Mouse (Mus musculus) adrenal gland (tissue): ENCODE results near the gene Lrrc37a.
"Not testable (repeated sequence)": the region's sequence is repeated elsewhere in the genome, so short reads cannot be mapped to it uniquely, and the experiment has no call there.

Source experiments
- intact Hi-C: fragments of 180-260 bp; cut with DNase I; formaldehyde crosslinking; loops from one replicate; pipeline ENCODE4 v1.15.1; 2025
- long read RNA-seq, 2 experiments: library from polyadenylated mRNA; unstranded; transcript quantifications; one replicate each; pipeline ENCODE4 v2.0.0; 2020; ENCODE audit warnings: borderline replicate concordance in 1 of 2; ENCODE audit not compliant: insufficient replicate concordance in 1 of 2

The Lrrc37a gene
- long read RNA-seq, experiment 1 = 0 reads
- long read RNA-seq, experiment 2 = 0 reads

DNA sequence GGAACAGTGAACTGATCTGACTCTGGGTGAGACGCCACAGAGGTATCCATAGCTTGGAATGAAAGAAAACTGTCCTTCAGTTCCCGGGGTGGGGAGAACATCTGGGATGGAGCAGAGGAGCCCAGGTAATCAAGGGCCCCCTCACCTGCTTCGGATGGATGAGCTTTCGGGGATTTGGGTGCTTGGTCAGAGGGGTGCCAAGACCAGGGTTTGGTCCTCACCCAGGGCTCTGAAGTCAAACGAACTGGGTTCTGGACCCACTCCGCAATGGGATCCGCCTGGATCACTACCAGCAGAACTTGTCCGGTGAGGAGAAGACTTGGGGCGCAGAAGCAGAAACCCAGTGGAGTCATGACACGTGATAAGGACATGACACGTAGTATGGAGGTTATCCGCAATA lies at the start of gene Lrrc37a:
TSS of gene Lrrc37a (minus strand) at position 101 of the 400 bp plus-strand sequence.
- intact Hi-C loops = no loop called here

GRCm38 (mm10) chr11:103534973-103535372 lies 30.6 kb upstream of the Lrrc37a start:
- intact Hi-C loops = not testable (repeated sequence)

DNA sequence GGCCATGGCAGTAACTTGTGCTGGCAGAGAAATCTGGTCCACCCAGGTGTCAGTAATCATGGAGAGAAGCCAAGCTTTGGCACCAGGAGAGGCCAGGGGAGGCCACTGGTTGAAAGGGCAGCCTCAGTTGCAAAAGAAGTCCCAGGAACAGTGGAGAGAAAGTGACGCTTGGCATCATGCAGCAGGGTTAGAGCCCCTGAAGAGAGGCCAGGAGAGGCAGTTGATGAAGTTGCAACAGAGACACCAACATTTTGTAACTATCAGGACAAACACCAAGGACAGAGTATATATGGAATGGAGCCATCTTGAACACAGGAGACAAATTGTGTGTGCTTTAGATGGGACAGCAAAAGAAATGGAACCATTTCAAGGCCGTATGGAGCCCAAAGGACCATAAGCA lies 7.7 kb upstream of the Lrrc37a start:
- intact Hi-C loops = no loop called here

GRCm38 (mm10) chr11:103464443-103464842 lies 40.0 kb downstream of the Lrrc37a start:
- intact Hi-C loops = loop anchor here (5.0 kb wide), 1 partner anchor 107 kb away; no protein-coding TSS in a partner anchor

GRCm38 (mm10) chr11:103451105-103451504 lies 53.3 kb downstream of the Lrrc37a start:
- intact Hi-C loops = not testable (repeated sequence)

GRCm38 (mm10) chr11:103449721-103450120 lies 54.7 kb downstream of the Lrrc37a start:
- intact Hi-C loops = not testable (repeated sequence)

GRCm38 (mm10) chr11:103443678-103444077 lies 60.7 kb downstream of the Lrrc37a start:
- intact Hi-C loops = no loop called here

DNA sequence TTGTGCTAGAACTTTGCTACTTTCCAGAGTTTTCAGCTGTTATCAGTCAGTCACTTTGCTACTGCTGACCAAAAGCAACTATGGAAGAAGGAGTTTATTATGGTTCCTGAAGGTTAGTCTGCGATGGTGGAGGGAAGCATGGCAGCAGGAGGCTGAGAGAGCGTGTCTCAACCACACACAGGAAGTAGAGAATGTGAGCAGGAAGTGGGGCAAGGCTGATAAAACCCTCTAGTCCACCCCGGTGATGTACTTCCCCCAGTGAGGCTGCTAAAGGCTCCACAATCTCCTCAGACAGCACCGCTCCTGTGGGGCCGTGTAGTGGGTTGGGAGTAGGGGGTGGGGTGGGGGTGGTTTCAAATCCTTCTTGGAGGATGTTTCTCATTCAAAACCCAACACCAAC lies 68.1 kb downstream of the Lrrc37a start:
- intact Hi-C loops = no loop called here

DNA sequence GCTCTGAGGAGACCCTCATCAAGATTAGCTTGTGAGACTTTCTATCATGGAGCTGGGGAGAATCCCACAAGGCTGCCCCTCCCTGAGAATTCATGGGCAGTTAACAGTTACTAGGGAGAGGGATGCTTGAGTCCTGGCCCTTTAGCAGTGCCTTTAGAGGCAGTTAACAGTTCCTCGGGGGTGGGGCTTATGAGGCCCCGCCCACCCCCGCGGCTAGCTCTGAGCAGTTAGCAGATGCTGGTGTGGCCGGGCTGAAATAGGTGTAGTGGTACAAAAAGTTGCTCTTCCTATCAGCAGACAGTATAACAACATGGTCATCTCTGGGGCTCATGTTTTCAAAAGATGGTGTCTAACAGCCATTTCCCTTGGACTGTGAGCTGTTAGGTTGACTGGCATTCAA lies 79.4 kb downstream of the Lrrc37a start:
- intact Hi-C loops = no loop called here

GRCm38 (mm10) chr11:103419667-103420066 lies 84.7 kb downstream of the Lrrc37a start:
- intact Hi-C loops = no loop called here

GRCm38 (mm10) chr11:103419226-103419625 lies 85.2 kb downstream of the Lrrc37a start:
- intact Hi-C loops = no loop called here

DNA sequence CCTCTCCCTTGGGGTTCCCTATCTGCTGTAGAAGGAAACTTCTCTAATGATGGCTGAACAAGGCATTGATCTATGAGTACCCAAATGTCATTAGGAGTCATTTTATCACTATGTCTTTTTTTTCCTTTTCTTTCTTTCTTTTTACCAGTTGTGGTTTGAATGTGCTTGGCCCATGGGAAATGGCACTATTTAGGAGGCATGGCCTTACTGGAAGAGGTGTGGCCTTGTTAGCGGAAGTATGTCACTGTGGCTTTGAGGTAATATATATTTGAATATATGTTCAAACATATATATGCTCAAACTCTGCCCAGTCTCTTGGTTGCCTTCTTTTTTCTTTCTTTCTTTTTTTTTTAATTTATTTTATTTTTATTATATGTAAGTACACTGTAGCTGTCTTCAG lies 90.9 kb downstream of the Lrrc37a start:
- intact Hi-C loops = no loop called here

DNA sequence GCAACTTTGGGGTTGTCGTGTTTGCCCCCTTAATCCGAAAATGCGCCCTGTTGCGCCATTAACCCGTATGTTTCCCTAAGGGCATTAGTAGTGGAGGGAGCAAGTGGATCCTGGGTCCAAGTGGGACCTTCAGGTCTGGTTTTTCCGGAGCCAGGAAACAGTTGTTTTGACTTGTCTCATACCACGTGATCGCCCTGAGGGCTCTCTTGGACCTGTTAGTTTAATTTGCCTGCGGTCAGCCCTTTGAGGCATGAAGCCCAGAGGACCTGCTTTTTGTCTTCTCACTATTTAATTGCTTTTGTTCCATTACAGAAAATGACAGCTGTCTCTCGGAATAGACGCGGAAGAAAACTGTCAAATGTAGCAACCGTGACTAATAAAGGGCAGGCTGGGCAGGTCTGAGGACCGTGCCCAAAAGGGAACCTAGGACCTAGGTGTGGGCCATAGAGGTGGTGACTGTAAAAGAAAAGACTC lies 91.4 kb downstream of the Lrrc37a start:
- intact Hi-C loops = no loop called here

GRCm38 (mm10) chr11:103411981-103412949 lies 92.1 kb downstream of the Lrrc37a start, which contains the start of gene Plekhm1:
Plekhm1 (minus strand) TSS chr11:103412687.
- intact Hi-C loops = no loop called here

- intact Hi-C loops = no loop called here
Measured at GRCm38 (mm10) chr11:103411301-103411700, 93.1 kb downstream of the Lrrc37a start.

GRCm38 (mm10) chr11:103408880-103409279 lies 95.5 kb downstream of the Lrrc37a start:
- intact Hi-C loops = no loop called here

- intact Hi-C loops = not testable (repeated sequence)
Measured at GRCm38 (mm10) chr11:103407136-103407535, 97.3 kb downstream of the Lrrc37a start.

GRCm38 (mm10) chr11:103406551-103406950 lies 97.8 kb downstream of the Lrrc37a start:
- intact Hi-C loops = no loop called here

GRCm38 (mm10) chr11:103405814-103406213 lies 98.6 kb downstream of the Lrrc37a start:
- intact Hi-C loops = no loop called here

DNA sequence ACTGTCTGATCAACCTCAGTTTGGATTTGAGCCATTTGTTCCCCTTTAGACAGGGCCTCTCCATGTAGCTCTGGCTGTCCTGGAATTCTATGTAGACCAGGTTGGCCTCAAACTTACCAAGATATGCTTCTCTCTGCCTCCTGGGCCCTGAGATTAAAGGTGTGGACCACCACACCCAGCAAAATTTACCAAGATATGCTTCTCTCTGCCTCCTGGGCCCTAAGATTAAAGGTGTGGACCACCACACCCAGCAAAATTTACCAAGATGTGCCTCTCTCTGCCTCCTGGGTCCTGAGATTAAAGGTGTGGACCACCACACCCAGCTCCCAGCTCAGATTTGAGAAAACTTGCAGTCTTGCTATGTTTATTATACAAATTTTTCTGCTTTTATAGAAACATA lies 99.8 kb downstream of the Lrrc37a start:
- intact Hi-C loops = no loop called here

DNA sequence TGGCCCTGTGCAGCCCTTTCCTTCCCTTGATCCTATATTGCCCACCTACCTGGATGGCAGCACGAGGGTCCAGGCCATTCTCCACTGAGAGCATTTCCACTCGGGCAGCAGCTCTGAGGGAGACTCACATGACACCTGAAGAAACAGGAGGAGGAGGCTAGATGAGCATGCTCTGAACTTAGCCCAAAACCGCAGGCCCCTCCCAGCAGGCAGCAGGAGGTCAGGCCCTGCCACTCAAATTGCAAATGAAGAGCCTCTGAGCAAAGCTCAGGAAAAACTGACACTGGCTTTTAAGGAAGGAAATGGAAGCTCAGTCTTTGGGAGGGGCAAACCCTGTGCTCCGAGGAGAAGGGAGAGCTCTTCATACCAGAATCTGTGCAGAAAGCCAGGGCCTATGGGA lies 100.6 kb downstream of the Lrrc37a start:
- intact Hi-C loops = no loop called here

- intact Hi-C loops = no loop called here
Measured at GRCm38 (mm10) chr11:103402738-103403137, 101.7 kb downstream of the Lrrc37a start.

DNA sequence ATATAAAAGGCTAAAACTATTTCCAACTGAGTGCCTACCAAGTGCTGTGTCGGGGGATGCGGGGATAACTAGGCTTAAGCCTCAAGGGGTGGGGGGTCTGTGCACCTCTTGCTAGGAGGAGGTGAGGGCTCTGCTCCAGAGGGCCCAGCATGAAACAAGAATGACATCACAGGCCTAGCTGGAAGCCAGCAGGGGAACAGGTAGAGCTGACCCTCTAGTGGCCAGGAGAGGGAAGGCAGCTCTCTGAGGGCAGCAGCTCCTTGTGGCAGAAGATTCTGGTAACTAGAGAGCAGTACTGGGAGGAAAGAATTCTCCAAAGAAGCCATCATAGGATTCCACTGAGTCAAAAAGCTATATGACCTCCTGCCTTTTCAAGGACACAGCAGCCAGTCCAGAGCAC lies 102.2 kb downstream of the Lrrc37a start:
- intact Hi-C loops = no loop called here
